Mouse (Mus musculus) kidney, adult 2 months (tissue): ENCODE measurements around the gene Pth1r. TPM values are rescaled to one million over a fixed set of nuclear protein-coding genes. Genes with fewer than 3 reads are reported as not detected.

Experiments
- DNase-seq: peaks from one replicate; pipeline ENCODE4 v3.0.0; 2021
- H3K27ac ChIP-seq: fragments of 200-500 bp; 2 replicates; pipeline ENCODE4 v1.5.1; 2012; ENCODE audit warnings: low read depth, low read length, control low read depth, inconsistent platforms; ENCODE audit not compliant: insufficient read depth
- H3K27me3 ChIP-seq: fragments of 200-500 bp; replicated peaks from 2 replicates; pipeline ENCODE4 v1.6.1; 2012; ENCODE audit warnings: mild to moderate bottlenecking, moderate library complexity, low read length, inconsistent platforms; ENCODE audit not compliant: control insufficient read depth, insufficient read depth
- H3K36me3 ChIP-seq: fragments of 200-500 bp; 2 replicates; pipeline ENCODE4 v1.6.1; 2012; ENCODE audit warnings: mild to moderate bottlenecking, moderate library complexity, low read length, inconsistent platforms; ENCODE audit not compliant: control insufficient read depth, insufficient read depth
- H3K4me1 ChIP-seq: fragments of 200-500 bp; 2 replicates; pipeline ENCODE4 v1.6.1; 2011; ENCODE audit warnings: low read length; ENCODE audit not compliant: control insufficient read depth, insufficient read depth
- H3K4me3 ChIP-seq: fragments of 200-500 bp; 2 replicates; pipeline ENCODE4 v1.5.1; 2011; ENCODE audit warnings: mild to moderate bottlenecking, low read depth, low read length, control low read depth; ENCODE audit not compliant: insufficient read depth
- CTCF ChIP-seq: fragments of 200-500 bp; conservative IDR thresholded peaks from 2 replicates; pipeline ENCODE4 v1.5.1; 2011; ENCODE audit warnings: low read depth, mild to moderate bottlenecking, control low read depth, low read length, moderate library complexity, mixed read lengths; ENCODE audit not compliant: insufficient read depth, insufficient read length
- POLR2A ChIP-seq: fragments of 200-500 bp; IDR thresholded peaks from one replicate; pipeline ENCODE4 v1.6.1; 2011; ENCODE audit warnings: low read depth, low read length, control low read depth
- WGBS: fragments of 180-500 bp; shearing (Covaris S2); methylation state at CpG from one replicate; pipeline ENCODE4 v1.1.7; 2018; 5-methylcytosine and 5-hydroxymethylcytosine counted together
- polyA plus RNA-seq: library from polyadenylated mRNA; depleted of rRNA; stranded (reverse); fragments of >200 nt; gene quantifications from 2 replicates; pipeline ENCODE4 v1.2.3, GENCODE M21; 2012

Pth1r gene
- polyA plus RNA-seq, 1 experiment, result 740 TPM

GRCm38 (mm10) chr9:110778559-110778958 is 31.6 kb upstream of the Pth1r start:
- H3K36me3 ChIP-seq, result no peaks in the 10 kb centered on the region
- TF ChIP-seq CTCF (0 out of 2 replicates have a peak, but pooled peaks have one; percentile 3), POLR2A (no peak)
- 90% methylated on average over 7 of the region's 7 CpGs for WGBS

DNA sequence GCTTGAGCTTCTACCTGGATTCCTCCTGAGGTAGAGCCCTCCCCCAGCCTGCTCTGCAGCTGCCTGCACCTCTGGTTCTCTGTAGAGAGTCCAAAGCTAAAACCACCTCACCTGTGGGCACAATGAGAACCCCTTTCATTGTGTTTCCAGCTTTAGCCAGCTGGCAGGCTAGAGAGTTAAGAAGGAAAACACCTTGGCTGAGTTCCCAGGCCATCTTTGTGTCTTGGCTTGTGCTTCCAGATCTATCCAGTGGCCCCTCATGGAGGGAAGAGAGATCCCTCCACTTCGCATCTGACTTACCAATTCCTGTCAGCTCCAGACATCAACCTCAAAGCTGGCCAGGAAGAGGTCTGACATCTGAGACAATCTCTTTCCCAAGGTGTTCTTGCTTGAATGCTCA is 31.2 kb upstream of the Pth1r start:
- 80% methylated on average over 1 of the region's 1 CpGs for WGBS
- peaks cover 4% of the 10 kb centered on the region; the same call in 1 of the 2 replicates for H3K4me1 ChIP-seq
- no peaks in the 10 kb centered on the region for H3K36me3 ChIP-seq
- H3K27me3 ChIP-seq, result no peaks in the 10 kb centered on the region
- no peak overlapping the region for H3K4me3 ChIP-seq
- H3K27ac ChIP-seq, result no peak overlapping the region
- TF ChIP-seq POLR2A (no peak), CTCF (no peak)
- no peak for DNase-seq

More at GRCm38 (mm10) chr9:110778559-110778958, 31.6 kb upstream of the Pth1r start:
- DNase-seq, result no peak
- Histone ChIP-seq H3K4me1 (peaks cover 4% of the 10 kb centered on the region; the same call in 1 of the 2 replicates), H3K4me3 (no peak overlapping the region), H3K27me3 (no peaks in the 10 kb centered on the region), H3K27ac (no peak overlapping the region)

GRCm38 (mm10) chr9:110775269-110776022 is 28.5 kb upstream of the Pth1r start:
- Histone ChIP-seq H3K27ac (no peak overlapping the region), H3K36me3 (no peaks in the 10 kb centered on the region), H3K27me3 (no peaks in the 10 kb centered on the region), H3K4me1 (no peaks in the 10 kb centered on the region), H3K4me3 (no peak overlapping the region)
- no peak for DNase-seq
- TF ChIP-seq CTCF (no peak), POLR2A (no peak)
- 81% methylated on average over 10 of the region's 10 CpGs for WGBS

DNA sequence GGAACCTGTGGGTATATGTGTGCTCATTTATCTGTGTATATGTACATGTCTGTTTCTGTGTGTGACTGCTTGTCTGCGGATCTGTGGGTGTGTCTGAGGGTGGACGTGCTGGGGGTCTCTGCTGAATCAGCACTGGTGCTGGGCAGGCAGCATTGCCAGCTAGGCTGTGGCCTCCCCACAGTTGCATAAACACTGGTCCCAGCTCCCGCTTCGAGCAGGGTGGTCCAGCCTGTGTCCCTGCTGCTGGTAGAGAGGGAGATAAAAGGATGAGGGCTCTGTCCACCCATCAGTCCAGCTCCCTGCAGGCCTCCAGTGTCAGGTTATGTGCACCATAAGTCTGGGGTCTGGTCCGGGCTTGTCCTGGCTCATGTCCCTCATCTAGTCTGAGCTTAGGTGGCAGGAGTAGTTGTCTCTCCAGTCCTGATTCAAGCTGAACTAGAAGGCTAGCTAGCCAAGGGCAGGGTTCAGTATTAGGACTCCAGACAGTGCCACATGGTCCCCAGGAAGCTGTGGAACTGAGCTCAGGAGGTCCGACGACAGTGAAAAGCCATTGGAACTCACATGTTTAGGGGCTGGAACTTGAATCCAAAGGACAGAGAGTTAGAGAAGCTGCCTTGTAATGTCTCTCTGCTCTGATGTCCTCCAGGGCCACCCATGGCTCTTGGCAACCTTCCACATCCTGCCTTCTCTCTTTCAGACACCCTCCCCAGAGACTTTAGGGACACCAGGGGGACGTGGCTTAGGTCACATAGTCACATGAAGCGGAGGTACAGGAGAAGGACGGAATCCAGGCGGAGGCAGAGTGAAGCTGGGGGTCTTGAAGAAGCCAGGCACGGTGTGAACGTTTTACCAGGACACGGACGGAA is 27.7 kb upstream of the Pth1r start:
- Histone ChIP-seq H3K27me3 (no peaks in the 10 kb centered on the region), H3K36me3 (no peaks in the 10 kb centered on the region), H3K4me1 (no peaks in the 10 kb centered on the region), H3K27ac (0 out of 2 replicates have a peak overlapping the region, but pooled peaks have one; percentile 11), H3K4me3 (no peak overlapping the region)
- TF ChIP-seq POLR2A, result no peak
- TF ChIP-seq CTCF, result no peak
- peak; percentile 48 for DNase-seq
- 80% methylated on average over 15 of the region's 15 CpGs for WGBS

GRCm38 (mm10) chr9:110772336-110772735 is 25.4 kb upstream of the Pth1r start:
- H3K4me3 ChIP-seq, result no peak overlapping the region
- 91% methylated on average over 10 of the region's 10 CpGs for WGBS
- DNase-seq, result no peak
- TF ChIP-seq CTCF, result no peak
- no peak for TF ChIP-seq POLR2A
- no peaks in the 10 kb centered on the region for H3K36me3 ChIP-seq
- no peaks in the 10 kb centered on the region for H3K4me1 ChIP-seq
- H3K27ac ChIP-seq, result no peak overlapping the region
- no peaks in the 10 kb centered on the region for H3K27me3 ChIP-seq

DNA sequence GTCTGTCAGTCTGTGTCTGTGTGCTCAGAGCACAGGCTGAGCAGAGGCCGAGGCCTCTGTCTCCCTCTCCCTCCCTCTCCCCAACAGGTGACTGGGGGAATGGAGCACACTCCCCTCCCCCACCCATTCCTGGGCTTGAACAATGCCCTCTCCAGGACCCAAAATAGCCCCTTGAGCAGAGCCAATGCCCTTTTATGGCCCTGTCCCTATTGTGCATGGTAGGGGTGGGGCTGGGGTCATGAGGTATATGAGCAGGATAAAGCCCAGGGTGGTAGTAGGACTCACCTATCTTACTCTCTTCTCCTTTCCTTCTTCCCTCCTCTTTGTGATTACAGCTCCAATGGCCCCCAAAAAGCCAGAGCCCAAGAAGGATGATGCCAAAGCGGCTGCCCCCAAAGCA is 16.5 kb upstream of the Pth1r start:
- WGBS, result 85% methylated on average over 2 of the region's 2 CpGs
- DNase-seq, result no peak

DNA sequence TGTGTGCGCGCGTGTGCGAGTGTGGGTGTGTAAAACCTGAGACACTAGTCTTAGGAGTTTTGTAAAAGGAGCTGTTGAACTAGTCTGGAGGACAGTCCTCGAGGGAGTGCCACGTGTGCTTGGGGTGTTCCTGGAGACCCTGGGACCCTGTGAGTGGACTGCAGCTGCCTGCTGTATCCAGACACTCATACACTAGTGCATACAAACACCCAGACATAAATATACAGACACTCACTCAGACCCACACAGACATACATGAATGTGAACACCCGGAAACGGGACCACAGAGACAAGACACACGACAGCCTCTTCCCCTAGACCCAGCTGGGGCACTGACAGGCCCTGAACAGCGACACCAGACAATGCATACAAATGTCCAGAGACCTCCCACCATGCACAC is 15.8 kb upstream of the Pth1r start:
- 93% methylated on average over 10 of the region's 10 CpGs for WGBS
- Histone ChIP-seq H3K36me3 (no peaks in the 10 kb centered on the region), H3K27me3 (no peaks in the 10 kb centered on the region), H3K27ac (no peak overlapping the region), H3K4me1 (no peaks in the 10 kb centered on the region; the same call in 1 of the 2 replicates), H3K4me3 (no peak overlapping the region)
- no peak for DNase-seq
- no peak for TF ChIP-seq POLR2A
- no peak for TF ChIP-seq CTCF

More for the DNA sequence above, 16.5 kb upstream of the Pth1r start:
- Histone ChIP-seq H3K27me3 (no peaks in the 10 kb centered on the region), H3K4me3 (no peak overlapping the region), H3K4me1 (no peaks in the 10 kb centered on the region; the same call in 1 of the 2 replicates), H3K36me3 (no peaks in the 10 kb centered on the region), H3K27ac (no peak overlapping the region)
- TF ChIP-seq POLR2A (no peak), CTCF (no peak)
